Mouse (Mus musculus) bone marrow macrophage, adult 2 months (primary cell): ENCODE data around the gene Gramd1a.

Experiments used
- CTCF ChIP-seq: IDR thresholded peaks from 2 replicates; pipeline ENCODE4 v1.5.1; 2012; ENCODE audit warnings: low read depth, mild to moderate bottlenecking, low read length, moderate library complexity
- POLR2A ChIP-seq: IDR thresholded peaks from 2 replicates; pipeline ENCODE4 v1.6.1; 2012; ENCODE audit warnings: mild to moderate bottlenecking, low read depth, low read length, borderline replicate concordance

GRCm38 (mm10) chr7:31153536-31154320 is 2.0 kb downstream of the Gramd1a start:
- no peak for TF ChIP-seq CTCF
- no peak for TF ChIP-seq POLR2A
